Mouse (Mus musculus) bone marrow macrophage, adult 2 months (primary cell): Measurements from ENCODE around the gene Llgl2. TPM values are rescaled to one million over a fixed set of nuclear protein-coding genes. Genes with fewer than 3 reads are reported as not detected.

Experiments used
- H3K27ac ChIP-seq: 2 replicates; pipeline ENCODE4 v1.5.1; 2012; ENCODE audit warnings: low read depth, low read length; ENCODE audit not compliant: insufficient read depth
- H3K4me1 ChIP-seq: 2 replicates; pipeline ENCODE4 v1.6.1; 2012; ENCODE audit warnings: low read length; ENCODE audit not compliant: control insufficient read depth, insufficient read depth
- H3K4me3 ChIP-seq: 2 replicates; pipeline ENCODE4 v1.5.1; 2012; ENCODE audit warnings: mild to moderate bottlenecking, low read length, moderate library complexity; ENCODE audit not compliant: insufficient read depth
- CTCF ChIP-seq: IDR thresholded peaks from 2 replicates; pipeline ENCODE4 v1.5.1; 2012; ENCODE audit warnings: low read depth, mild to moderate bottlenecking, low read length, moderate library complexity
- POLR2A ChIP-seq: IDR thresholded peaks from 2 replicates; pipeline ENCODE4 v1.6.1; 2012; ENCODE audit warnings: mild to moderate bottlenecking, low read depth, low read length, borderline replicate concordance
- polyA plus RNA-seq: library from polyadenylated mRNA; stranded (reverse); fragments of >200 nt; gene quantifications from 2 replicates; pipeline ENCODE4 v1.2.4, GENCODE M21; 2012; ENCODE audit not compliant: missing spikeins, insufficient read depth, insufficient read length

The Llgl2 gene
- polyA plus RNA-seq, 1 experiment, result 4.9 TPM

DNA sequence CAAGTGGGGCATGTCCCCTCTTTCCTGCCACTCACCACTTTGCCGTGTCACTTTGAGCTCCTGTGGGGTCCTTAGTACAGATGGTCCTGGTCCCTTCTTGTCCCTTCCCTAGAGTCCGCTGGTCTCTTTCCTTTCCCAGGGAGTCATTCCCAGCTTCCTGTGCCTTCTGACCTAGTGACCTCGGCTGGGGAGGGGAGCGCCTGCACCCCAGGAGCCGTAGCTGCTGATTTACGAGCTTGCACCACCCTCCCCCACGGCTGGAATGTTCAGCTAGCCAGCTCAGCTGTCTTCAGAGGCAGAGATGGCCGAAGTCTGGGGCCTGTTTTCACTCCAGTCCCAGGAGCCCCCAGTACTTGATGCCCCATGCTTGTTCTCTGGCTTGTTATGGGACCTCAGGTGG is 8.7 kb downstream of the Llgl2 start:
- Histone ChIP-seq H3K27ac (no peak overlapping the region), H3K4me1 (no peaks in the 10 kb centered on the region), H3K4me3 (no peak overlapping the region)
- TF ChIP-seq CTCF, result no peak
- TF ChIP-seq POLR2A, result no peak

DNA sequence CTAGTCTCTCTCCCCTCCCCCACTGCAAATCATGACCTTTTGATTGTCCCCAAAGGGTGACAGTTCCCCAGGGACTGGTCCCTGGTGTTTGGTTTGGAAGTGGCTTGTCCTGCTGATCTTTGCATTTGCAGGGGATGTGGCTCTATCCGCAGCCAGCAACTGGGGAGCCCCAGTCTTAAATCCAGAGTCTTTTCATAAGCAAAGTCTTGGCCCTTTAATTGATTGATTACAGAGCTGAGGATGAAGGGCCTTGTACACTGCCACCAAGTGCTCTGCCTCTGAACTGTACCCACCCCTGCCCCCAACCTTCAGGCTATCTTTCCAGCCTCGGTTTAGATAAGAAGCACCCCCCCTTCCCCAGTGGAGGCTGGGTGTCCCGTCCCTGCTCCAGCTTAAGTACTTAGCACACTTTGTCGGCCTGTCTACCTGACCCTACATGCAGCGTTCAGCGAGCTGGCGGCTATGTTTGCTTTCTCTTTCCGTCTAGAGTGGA is 9.2 kb downstream of the Llgl2 start:
- Histone ChIP-seq H3K4me3 (no peak overlapping the region), H3K27ac (no peak overlapping the region), H3K4me1 (no peaks in the 10 kb centered on the region)
- TF ChIP-seq POLR2A, result no peak

DNA sequence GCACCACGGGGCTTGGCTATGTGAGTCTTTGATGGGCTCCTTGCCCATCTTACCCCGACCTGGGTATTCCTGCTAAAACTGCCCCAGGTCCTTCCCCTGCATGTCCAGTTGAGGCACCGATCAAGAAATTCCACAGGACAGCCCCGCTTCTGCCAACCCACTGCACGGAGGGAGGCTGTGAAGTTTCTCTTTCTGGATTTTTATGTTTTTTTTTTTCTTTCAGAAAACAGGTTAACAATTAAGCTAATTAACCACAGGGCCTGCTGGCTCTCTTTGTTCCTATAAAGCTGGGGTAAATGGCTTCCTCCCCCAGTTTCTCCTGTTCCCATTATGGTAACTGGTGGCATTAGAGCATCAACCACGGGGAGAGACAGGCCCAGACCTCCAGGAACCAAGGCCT is 10.2 kb downstream of the Llgl2 start:
- no peak overlapping the region for H3K27ac ChIP-seq

DNA sequence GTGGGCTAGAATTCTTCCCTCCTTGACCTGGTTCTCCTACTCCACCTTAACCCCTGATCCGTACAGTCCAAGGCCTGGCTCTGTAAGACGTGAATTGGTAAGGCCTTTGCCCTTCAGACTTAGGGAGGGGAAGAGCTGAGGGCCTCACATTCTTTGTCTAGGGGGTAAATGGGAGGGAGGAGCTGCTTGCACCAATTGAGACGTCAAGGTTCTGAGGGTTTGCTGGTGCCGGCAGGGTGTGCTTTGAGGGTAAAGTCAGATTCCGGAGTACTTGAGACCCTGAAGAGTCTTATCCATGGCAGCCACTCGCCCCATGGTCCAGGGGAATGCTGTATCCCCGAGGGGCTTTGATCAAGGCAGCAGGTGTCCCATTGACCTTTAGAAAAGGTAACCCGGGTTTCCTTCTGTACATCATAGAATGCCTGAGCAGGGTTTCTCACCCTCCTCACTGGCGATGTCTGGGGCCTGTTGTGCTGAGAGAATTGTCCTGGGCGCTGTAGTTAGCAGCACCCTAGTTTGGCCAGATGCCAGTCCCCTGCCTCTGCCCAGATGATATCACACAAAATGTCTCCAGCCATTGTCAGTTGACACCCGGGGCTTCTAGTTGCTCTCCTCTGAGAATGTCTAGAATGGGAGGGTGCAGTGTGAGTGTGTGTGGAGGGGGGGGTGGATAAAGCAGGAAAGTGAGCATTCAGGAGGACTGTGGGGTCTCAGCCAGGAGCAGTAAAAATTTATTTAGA is 13.0 kb downstream of the Llgl2 start:
- no peak overlapping the region for H3K4me3 ChIP-seq
- no peak overlapping the region for H3K27ac ChIP-seq
- TF ChIP-seq CTCF (no peak), POLR2A (no peak)
- no peaks in the 10 kb centered on the region for H3K4me1 ChIP-seq

More for the DNA sequence above, 10.2 kb downstream of the Llgl2 start:
- TF ChIP-seq POLR2A, result no peak
- Histone ChIP-seq H3K4me3 (no peak overlapping the region), H3K4me1 (no peaks in the 10 kb centered on the region)

DNA sequence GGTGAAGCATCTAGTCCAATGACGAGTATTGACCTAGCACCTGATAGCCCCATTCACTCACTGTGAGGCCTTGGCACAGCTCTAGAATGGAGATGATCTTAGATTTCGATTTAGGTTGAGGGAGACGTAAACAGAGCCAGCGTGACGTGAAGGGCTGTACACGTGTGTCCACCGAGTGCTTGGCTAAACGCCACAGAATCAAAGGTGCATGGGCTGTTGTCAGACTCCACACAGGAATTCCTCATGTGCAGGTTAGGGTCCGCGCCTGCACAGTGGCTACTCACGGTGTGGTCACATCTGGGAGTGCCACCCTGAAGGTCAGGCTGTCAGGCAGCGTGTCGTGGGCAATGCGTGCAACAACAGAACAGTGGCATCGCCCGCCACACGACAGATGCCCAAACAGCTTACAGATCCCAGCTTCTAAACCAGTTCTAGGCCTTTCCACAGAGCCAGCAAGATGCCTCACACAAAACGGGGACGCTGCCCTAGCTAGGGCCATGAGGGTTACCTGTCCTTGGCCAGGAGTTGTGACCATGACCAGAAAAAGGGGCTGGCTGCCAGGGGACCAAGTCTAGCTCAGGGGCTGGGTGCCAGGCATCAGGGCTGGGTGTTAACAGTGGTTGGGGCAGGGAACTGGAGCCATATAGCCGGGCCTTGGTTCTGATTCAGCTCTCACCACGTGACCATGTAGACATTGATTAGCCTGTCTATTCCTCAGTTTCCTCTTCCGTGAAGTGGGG is 13.9 kb downstream of the Llgl2 start:
- no peak overlapping the region for H3K4me3 ChIP-seq
- H3K27ac ChIP-seq, result no peak overlapping the region
- TF ChIP-seq CTCF, result no peak
- TF ChIP-seq POLR2A, result no peak
- H3K4me1 ChIP-seq, result no peaks in the 10 kb centered on the region

DNA sequence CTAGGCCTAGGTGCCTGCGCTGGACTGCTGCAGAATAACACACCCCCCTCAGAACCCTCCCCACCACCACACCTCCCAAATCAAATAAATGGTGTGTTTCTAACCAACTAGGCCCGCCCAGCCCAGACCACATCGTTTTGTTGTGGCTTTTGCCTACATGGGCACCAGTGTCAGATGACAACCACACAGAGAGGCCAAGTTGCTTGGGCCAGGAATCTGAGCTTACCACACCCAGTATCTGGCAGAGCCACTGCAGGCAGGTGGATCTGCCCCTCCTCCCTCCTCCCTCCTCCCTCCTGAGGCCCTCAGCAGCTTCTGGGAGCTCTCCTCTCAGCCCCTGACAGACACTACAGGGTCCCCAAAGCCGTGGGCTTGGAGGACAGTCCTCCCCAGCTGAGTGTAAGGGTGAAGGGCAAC is 15.1 kb downstream of the Llgl2 start:
- no peaks in the 10 kb centered on the region for H3K4me1 ChIP-seq
- no peak overlapping the region for H3K4me3 ChIP-seq
- TF ChIP-seq CTCF (no peak), POLR2A (no peak)
- H3K27ac ChIP-seq, result no peak overlapping the region

DNA sequence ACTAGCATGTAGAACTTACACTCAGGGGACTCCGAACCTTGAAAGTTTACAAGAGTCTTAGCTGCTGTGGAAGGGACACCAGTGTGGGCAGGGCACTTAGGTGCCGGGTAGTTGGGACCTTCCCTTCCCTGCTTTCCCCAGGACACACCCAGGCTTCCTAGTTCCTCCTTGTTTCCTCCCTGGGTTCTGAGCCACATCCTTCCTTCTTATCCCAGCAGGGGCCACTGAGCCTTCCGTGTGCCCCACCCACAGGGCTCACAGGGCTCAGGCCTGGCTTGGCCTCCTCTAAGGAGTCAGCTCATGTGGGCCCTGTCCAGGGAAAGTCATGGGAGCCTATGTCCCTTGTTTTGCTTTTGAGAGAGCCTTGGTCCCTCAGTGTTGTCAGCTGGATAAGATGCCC is 15.9 kb downstream of the Llgl2 start:
- Histone ChIP-seq H3K27ac (no peak overlapping the region), H3K4me1 (no peaks in the 10 kb centered on the region)
- TF ChIP-seq POLR2A (no peak), CTCF (no peak)

DNA sequence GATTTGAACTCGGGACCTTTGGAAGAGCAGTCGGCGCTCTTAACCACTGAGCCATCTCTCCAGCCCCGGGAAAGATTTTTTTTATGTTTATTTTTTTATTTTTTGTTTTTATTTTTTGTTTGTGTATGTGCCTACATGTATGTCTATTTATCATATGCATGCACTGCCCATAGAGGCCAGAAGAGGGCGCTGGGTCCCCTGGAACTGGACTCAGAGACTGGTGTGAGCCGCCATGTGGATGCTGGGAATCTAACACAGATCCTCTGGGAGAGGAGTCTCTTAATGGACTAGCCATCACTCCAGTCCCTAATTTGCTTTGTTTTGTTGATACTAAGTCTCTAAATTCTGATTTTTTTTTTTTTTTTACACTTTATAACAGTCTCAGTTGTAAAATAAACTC is 17.2 kb downstream of the Llgl2 start:
- Histone ChIP-seq H3K4me3 (no peak overlapping the region), H3K4me1 (no peaks in the 10 kb centered on the region), H3K27ac (no peak overlapping the region)
- no peak for TF ChIP-seq CTCF
- no peak for TF ChIP-seq POLR2A

More for the DNA sequence above, 15.9 kb downstream of the Llgl2 start:
- H3K4me3 ChIP-seq, result no peak overlapping the region

DNA sequence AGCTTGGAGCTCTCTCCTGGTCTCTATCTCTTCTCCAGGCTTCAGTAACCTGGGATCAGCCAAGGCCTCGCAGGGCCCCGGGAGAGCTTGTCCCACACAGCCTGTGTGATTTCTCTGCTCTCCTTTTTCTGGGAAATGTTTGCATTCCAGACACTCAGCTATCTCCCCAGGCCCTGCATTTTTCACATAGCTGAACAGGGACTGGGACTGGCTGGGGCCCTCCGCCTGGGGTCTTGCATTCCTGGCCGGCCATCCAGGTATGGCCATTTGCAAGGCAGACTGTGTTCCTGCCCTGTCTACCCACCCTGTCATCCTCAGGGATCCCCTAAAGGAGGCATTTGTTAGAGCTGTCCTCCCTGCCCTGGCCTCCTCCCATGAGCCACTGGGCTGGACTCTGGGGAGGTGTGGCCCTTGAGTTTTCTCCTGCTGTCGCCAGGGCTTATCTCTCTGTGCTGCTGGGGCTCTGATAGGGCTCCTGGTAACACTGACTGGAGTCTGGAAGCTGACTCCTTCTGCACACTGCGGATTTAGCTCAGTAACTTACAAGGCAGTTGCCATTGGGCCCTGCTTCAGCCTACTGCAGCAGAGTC is 18.2 kb downstream of the Llgl2 start:
- H3K4me3 ChIP-seq, result no peak overlapping the region
- no peaks in the 10 kb centered on the region for H3K4me1 ChIP-seq
- TF ChIP-seq CTCF, result no peak
- TF ChIP-seq POLR2A, result no peak
- no peak overlapping the region for H3K27ac ChIP-seq

DNA sequence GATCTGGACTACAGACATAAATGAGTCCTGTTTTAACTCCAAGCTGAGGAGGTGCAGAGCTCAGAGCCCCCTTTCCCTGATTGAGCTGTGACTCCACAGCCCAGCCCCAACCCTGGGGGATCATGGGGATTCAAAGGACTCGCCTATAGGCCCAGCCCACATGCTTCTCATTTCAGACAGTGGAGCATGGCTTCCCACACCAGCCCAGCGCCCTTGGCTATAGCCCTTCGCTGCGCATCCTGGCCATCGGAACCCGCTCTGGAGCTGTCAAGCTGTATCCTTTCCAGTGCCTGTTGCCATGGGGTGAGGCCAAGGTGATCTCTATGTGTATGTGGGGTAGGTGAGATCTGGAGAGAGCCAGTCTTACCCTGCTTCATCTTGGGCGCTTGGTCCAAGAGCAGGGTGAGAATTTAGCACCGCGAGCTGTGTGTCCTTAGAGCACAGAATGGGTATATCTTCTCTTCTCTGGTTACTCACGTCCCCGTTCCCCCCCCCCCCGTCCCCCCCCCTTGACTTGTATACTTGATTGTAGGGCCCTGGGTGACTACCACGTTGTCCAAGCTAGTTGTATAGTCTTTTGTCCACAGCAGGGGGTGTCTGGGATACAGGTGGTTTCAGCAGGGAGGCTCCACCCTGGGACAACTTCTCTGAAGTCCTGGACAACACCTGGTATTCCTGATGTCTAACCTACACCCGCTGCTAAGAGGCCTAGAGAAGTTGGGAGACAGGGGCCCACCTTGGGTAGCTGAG is 19.5 kb downstream of the Llgl2 start:
- Histone ChIP-seq H3K4me3 (no peak overlapping the region), H3K27ac (no peak overlapping the region), H3K4me1 (no peaks in the 10 kb centered on the region)
- TF ChIP-seq CTCF, result no peak
